8 mouse cellular contexts compared by ENCODE assay signal in genomic region chr3:89354816-89355511, GRCm38 (mm10). TPM values are rescaled to one million over a fixed set of nuclear protein-coding genes. Genes with fewer than 3 reads are reported as not detected.
DNase-seq lines count a peak whose midpoint lies in the region; ATAC-seq and TF ChIP-seq lines count a peak whose summit lies in the region.

No protein-coding gene starts in this region.

- WGBS in heart, embryonic 11.5 days (ENCODE audit: insufficient replicate concordance): 20% methylated on average over 5 of the region's 5 CpGs
- 19% methylated on average over 5 of the region's 5 CpGs for WGBS in liver, postnatal 0 days (ENCODE audit: insufficient replicate concordance)

- TF ChIP-seq POLR2A in cortical plate, adult 2 months (IDR thresholded peaks at IDR 0.05; ENCODE audit: extremely low read depth, insufficient read depth, low read length): no peak

- no peak overlapping the region for H3K27ac ChIP-seq in cortical plate, adult 2 months (ENCODE audit: insufficient read depth, low read length)
- no peak overlapping the region for H3K27ac ChIP-seq in heart, embryonic 11.5 days (ENCODE audit: low read depth, low read length)
- H3K27ac ChIP-seq in liver, postnatal 0 days (ENCODE audit: low read depth): no peak overlapping the region

- H3K4me2 ChIP-seq in heart, embryonic 11.5 days: no peak overlapping the region
- no peak overlapping the region for H3K4me2 ChIP-seq in liver, postnatal 0 days (ENCODE audit: low read depth, low read length)

- peak; percentile 88 for TF ChIP-seq CTCF in cortical plate, adult 2 months (IDR thresholded peaks at IDR 0.05; ENCODE audit: extremely low read depth, insufficient read depth, low read length)
- TF ChIP-seq CTCF in liver, postnatal 0 days (IDR thresholded peaks at IDR 0.05; ENCODE audit: low read depth): peak; percentile 90

- no peak overlapping the region for H3K4me3 ChIP-seq in cortical plate, adult 2 months (ENCODE audit: insufficient read depth, low read length)
- H3K4me3 ChIP-seq in heart, embryonic 11.5 days (ENCODE audit: low read depth, low read length): no peak overlapping the region
- no peak overlapping the region for H3K4me3 ChIP-seq in liver, postnatal 0 days (ENCODE audit: low read depth, low read length)

- no peaks in the 10 kb centered on the region for H3K4me1 ChIP-seq in cortical plate, adult 2 months (ENCODE audit: control insufficient read depth, insufficient read depth, low read length)
- peaks cover 8% of the 10 kb centered on the region for H3K4me1 ChIP-seq in heart, embryonic 11.5 days (ENCODE audit: control insufficient read depth, insufficient read depth, low read length)
- H3K4me1 ChIP-seq in liver, postnatal 0 days (ENCODE audit: insufficient read depth): peaks cover 4% of the 10 kb centered on the region

- TF ChIP-seq EP300 in liver, postnatal 0 days (IDR thresholded peaks at IDR 0.05; ENCODE audit: low read depth): no peak

- no peak overlapping the region for H3K9ac ChIP-seq in heart, embryonic 11.5 days (ENCODE audit: low read depth, low read length)
- no peak overlapping the region for H3K9ac ChIP-seq in liver, postnatal 0 days (replicated peaks)

- ATAC-seq in heart, embryonic 11.5 days (replicated peaks; ENCODE audit: insufficient number of reproducible peaks, low FRiP score, low TSS enrichment): peak; percentile 46
- peak; percentile 73 for ATAC-seq in liver, postnatal 0 days

- no peaks in the 10 kb centered on the region for H3K9me3 ChIP-seq in heart, embryonic 11.5 days (replicated peaks; ENCODE audit: control insufficient read depth, low read length)
- H3K9me3 ChIP-seq in liver, postnatal 0 days (ENCODE audit: low read length): no peaks in the 10 kb centered on the region

- H3K36me3 ChIP-seq in heart, embryonic 11.5 days (ENCODE audit: control insufficient read depth, insufficient read depth, low read length): no peaks in the 10 kb centered on the region
- H3K36me3 ChIP-seq in liver, postnatal 0 days (replicated peaks; ENCODE audit: insufficient read depth, low read length): no peaks in the 10 kb centered on the region

- H3K27me3 ChIP-seq in heart, embryonic 11.5 days (ENCODE audit: control insufficient read depth, insufficient read depth, low read length): peaks cover 6% of the 10 kb centered on the region
- H3K27me3 ChIP-seq in liver, postnatal 0 days (ENCODE audit: insufficient read depth, low read length): peaks cover 14% of the 10 kb centered on the region; the same call in 1 of the 2 replicates

- DNase-seq in A20 (ENCODE audit: low read depth, low spot score): peak; percentile 67
- DNase-seq in adrenal gland, adult (ENCODE audit: inconsistent age in 2 of 2, low spot score in 1 of 2): peak; percentile 89 to 96
- peak; percentile 91 for DNase-seq in kidney, postnatal 14 days
- peak; percentile 87 for DNase-seq in liver, postnatal 0 days
- DNase-seq in retina, adult 2 months (ENCODE audit: low read depth, low spot score): peak; percentile 54
- peak; percentile 85 for DNase-seq in thymus, postnatal 14 days

RNA-seq across cellular contexts. Expression of gene Adam15, which starts 5.2 kb away (rescaled TPM):
- polyA plus RNA-seq in cortical plate, adult 2 months (2012; rRNA removed): 170 and 178 TPM in 2 replicates
- 23.3 and 25.9 TPM in 2 replicates for polyA plus RNA-seq in heart, embryonic 11.5 days (2014; fragmentation: Nextera tagmentation; extraction: Ambion mirVana)
- 9.1 and 9.2 TPM in 2 replicates for polyA plus RNA-seq in liver, postnatal 0 days (2015; fragmentation: Nextera tagmentation; extraction: Ambion mirVana)

RNA-seq across cellular contexts. Expression of gene Dcst2, which starts 6.8 kb away (rescaled TPM):
- polyA plus RNA-seq in cortical plate, adult 2 months (2012; rRNA removed): 0.61 and 0.75 TPM in 2 replicates
- polyA plus RNA-seq in heart, embryonic 11.5 days (2014; fragmentation: Nextera tagmentation; extraction: Ambion mirVana): 0.07 TPM in 1 of 2 replicates, not detected in the other
- 0.05 TPM in 1 of 2 replicates, not detected in the other for polyA plus RNA-seq in liver, postnatal 0 days (2015; fragmentation: Nextera tagmentation; extraction: Ambion mirVana)

RNA-seq across cellular contexts. Expression of gene Dcst1, which starts 10.1 kb away (rescaled TPM):
- 0.06 TPM in 1 of 2 replicates, not detected in the other for polyA plus RNA-seq in cortical plate, adult 2 months (2012; rRNA removed)
- 0.17 and 0.21 TPM in 2 replicates for polyA plus RNA-seq in heart, embryonic 11.5 days (2014; fragmentation: Nextera tagmentation; extraction: Ambion mirVana)
- 0.13 and 0.15 TPM in 2 replicates for polyA plus RNA-seq in liver, postnatal 0 days (2015; fragmentation: Nextera tagmentation; extraction: Ambion mirVana)

RNA-seq across cellular contexts. Expression of gene Efna4, which starts 17.1 kb away (rescaled TPM):
- 0.59 and 1.1 TPM in 2 replicates for polyA plus RNA-seq in cortical plate, adult 2 months (2012; rRNA removed)
- polyA plus RNA-seq in heart, embryonic 11.5 days (2014; fragmentation: Nextera tagmentation; extraction: Ambion mirVana): 9.3 and 10.2 TPM in 2 replicates
- 0.36 and 0.56 TPM in 2 replicates for polyA plus RNA-seq in liver, postnatal 0 days (2015; fragmentation: Nextera tagmentation; extraction: Ambion mirVana)

RNA-seq across cellular contexts. Expression of gene Efna3, which starts 32.2 kb away (rescaled TPM):
- 79.9 and 85.1 TPM in 2 replicates for polyA plus RNA-seq in cortical plate, adult 2 months (2012; rRNA removed)
- polyA plus RNA-seq in heart, embryonic 11.5 days (2014; fragmentation: Nextera tagmentation; extraction: Ambion mirVana): 1.9 TPM in 2 replicates
- not detected in 2 replicates for polyA plus RNA-seq in liver, postnatal 0 days (2015; fragmentation: Nextera tagmentation; extraction: Ambion mirVana)
